8 mouse cellular contexts compared by ENCODE assay signal in the genomic region with DNA sequence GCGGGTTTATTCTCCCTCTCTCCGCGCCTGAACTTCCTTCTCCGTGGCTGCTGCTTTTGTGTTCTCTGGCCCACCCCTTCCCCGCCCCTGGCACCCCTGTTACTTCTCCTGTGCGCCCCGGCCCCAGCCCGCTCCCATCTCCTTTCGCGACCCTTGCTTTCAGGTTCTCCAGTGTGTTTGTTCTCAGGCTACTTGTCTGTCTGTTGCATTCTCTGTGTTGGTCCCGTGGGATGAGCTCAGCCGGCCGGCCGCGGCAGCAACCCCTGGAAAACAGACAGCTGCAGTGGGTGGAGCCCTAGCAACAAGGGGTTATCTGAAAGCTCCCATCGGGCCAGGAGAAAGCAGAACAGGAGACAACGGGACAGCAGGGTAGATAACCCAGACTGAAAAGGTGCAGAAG. TPM values are rescaled to one million over a fixed set of nuclear protein-coding genes. Genes with fewer than 3 reads are reported as not detected.
DNase-seq lines count a peak whose midpoint lies in the region; ATAC-seq and TF ChIP-seq lines count a peak whose summit lies in the region.

No protein-coding gene starts in this region.

- no peaks in the 10 kb centered on the region; the same call in 1 of the 2 replicates for H3K27me3 ChIP-seq in kidney, adult 2 months (replicated peaks; ENCODE audit: control insufficient read depth, insufficient read depth, low read length)
- peaks cover 56% of the 10 kb centered on the region for H3K27me3 ChIP-seq in embryonic facial prominence, embryonic 14.5 days (replicated peaks; ENCODE audit: control insufficient read depth, insufficient read depth, low read length)
- H3K27me3 ChIP-seq in hindbrain, embryonic 15.5 days: peaks cover 57% of the 10 kb centered on the region
- H3K27me3 ChIP-seq in neural tube, embryonic 12.5 days (replicated peaks): peaks cover 66% of the 10 kb centered on the region

- 1% methylated on average over 17 of the region's 17 CpGs for WGBS in kidney, adult 2 months
- WGBS in embryonic facial prominence, embryonic 14.5 days: 1% methylated on average over 17 of the region's 17 CpGs
- under 1% methylated on average over 17 of the region's 17 CpGs for WGBS in hindbrain, embryonic 15.5 days
- WGBS in neural tube, embryonic 12.5 days: under 1% methylated on average over 17 of the region's 17 CpGs

- H3K4me2 ChIP-seq in embryonic facial prominence, embryonic 14.5 days (ENCODE audit: low read depth, low read length): peak overlapping the region; percentile 52
- H3K4me2 ChIP-seq in hindbrain, embryonic 15.5 days: peak overlapping the region; percentile 30
- peak overlapping the region; percentile 55 for H3K4me2 ChIP-seq in neural tube, embryonic 12.5 days (replicated peaks)

- no peak for TF ChIP-seq CTCF in kidney, adult 2 months (conservative IDR thresholded peaks at IDR 0.05; ENCODE audit: insufficient read depth, insufficient read length, low read depth, low read length)

- ATAC-seq in embryonic facial prominence, embryonic 14.5 days (ENCODE audit: low read depth): peak; percentile 51; the same call in 1 of the 2 replicates
- no peak for ATAC-seq in hindbrain, embryonic 15.5 days (ENCODE audit: low FRiP score, low read depth)
- ATAC-seq in neural tube, embryonic 12.5 days (ENCODE audit: low FRiP score, low read depth): no peak

- H3K4me3 ChIP-seq in kidney, adult 2 months (ENCODE audit: insufficient read depth, low read depth, low read length): no peak overlapping the region
- peak overlapping the region; percentile 35 for H3K4me3 ChIP-seq in embryonic facial prominence, embryonic 14.5 days (ENCODE audit: low read depth, low read length)
- 0 out of 2 replicates have a peak overlapping the region, but pooled peaks have one; percentile 2 for H3K4me3 ChIP-seq in hindbrain, embryonic 15.5 days
- H3K4me3 ChIP-seq in neural tube, embryonic 12.5 days: peak overlapping the region; percentile 21; the same call in 1 of the 2 replicates

- peak overlapping the region; percentile 41; the same call in 1 of the 2 replicates for H3K9ac ChIP-seq in embryonic facial prominence, embryonic 14.5 days (ENCODE audit: low read depth, low read length)
- no peak overlapping the region for H3K9ac ChIP-seq in hindbrain, embryonic 15.5 days
- peak overlapping the region; percentile 9; the same call in 1 of the 2 replicates for H3K9ac ChIP-seq in neural tube, embryonic 12.5 days

- H3K36me3 ChIP-seq in kidney, adult 2 months (ENCODE audit: control insufficient read depth, insufficient read depth, low read length): no peaks in the 10 kb centered on the region
- no peaks in the 10 kb centered on the region for H3K36me3 ChIP-seq in embryonic facial prominence, embryonic 14.5 days (ENCODE audit: control insufficient read depth, insufficient read depth, low read length)
- H3K36me3 ChIP-seq in hindbrain, embryonic 15.5 days: no peaks in the 10 kb centered on the region
- H3K36me3 ChIP-seq in neural tube, embryonic 12.5 days: no peaks in the 10 kb centered on the region

- DNase-seq in kidney, adult 9 months: peak; percentile 6
- DNase-seq in kidney, adult 2 months: no peak
- DNase-seq in embryonic facial prominence, embryonic 14.5 days (ENCODE audit: low spot score): peak; percentile 54
- no peak for DNase-seq in ovary, postnatal 10 days (ENCODE audit: low spot score)
- DNase-seq in left cerebral cortex, adult 9 months (ENCODE audit: low spot score in 2 of 2): no peak
- no peak for DNase-seq in thymus, adult 18-20 months

- no peak overlapping the region for H3K27ac ChIP-seq in kidney, adult 2 months (ENCODE audit: insufficient read depth, low read depth, low read length)
- H3K27ac ChIP-seq in embryonic facial prominence, embryonic 14.5 days (replicated peaks; ENCODE audit: low read depth, low read length): no peak overlapping the region
- H3K27ac ChIP-seq in hindbrain, embryonic 15.5 days (replicated peaks): no peak overlapping the region
- H3K27ac ChIP-seq in neural tube, embryonic 12.5 days: no peak overlapping the region

- no peaks in the 10 kb centered on the region for H3K4me1 ChIP-seq in kidney, adult 2 months (ENCODE audit: control insufficient read depth, insufficient read depth, low read length)
- H3K4me1 ChIP-seq in embryonic facial prominence, embryonic 14.5 days (ENCODE audit: control insufficient read depth, insufficient read depth, low read length): peaks cover 4% of the 10 kb centered on the region
- peaks cover 14% of the 10 kb centered on the region for H3K4me1 ChIP-seq in hindbrain, embryonic 15.5 days (replicated peaks)
- H3K4me1 ChIP-seq in neural tube, embryonic 12.5 days: peaks cover 15% of the 10 kb centered on the region

- peaks cover 5% of the 10 kb centered on the region; the same call in 1 of the 2 replicates for H3K9me3 ChIP-seq in embryonic facial prominence, embryonic 14.5 days (ENCODE audit: control insufficient read depth, low read length)
- H3K9me3 ChIP-seq in hindbrain, embryonic 15.5 days: no peaks in the 10 kb centered on the region
- no peaks in the 10 kb centered on the region for H3K9me3 ChIP-seq in neural tube, embryonic 12.5 days

- TF ChIP-seq POLR2A in kidney, adult 2 months (IDR thresholded peaks at IDR 0.05; ENCODE audit: low read depth, low read length): no peak

RNA-seq across cellular contexts. Expression of gene Aym1, which starts 21.4 kb away (rescaled TPM):
- polyA plus RNA-seq in kidney, adult 2 months (2012; rRNA removed): not detected in 2 replicates
- polyA plus RNA-seq in embryonic facial prominence, embryonic 14.5 days (2014; fragmentation: Nextera tagmentation; extraction: Ambion mirVana): not detected in 2 replicates
- polyA plus RNA-seq in hindbrain, embryonic 15.5 days (2015; fragmentation: Nextera tagmentation; extraction: Ambion mirVana): not detected in 2 replicates
- polyA plus RNA-seq in neural tube, embryonic 12.5 days (2016; fragmentation: Nextera tagmentation; extraction: Ambion mirVana): not detected in 2 replicates

RNA-seq across cellular contexts. Expression of gene Sgsm1, which starts 25.1 kb away (rescaled TPM):
- 3.5 and 3.9 TPM in 2 replicates for polyA plus RNA-seq in kidney, adult 2 months (2012; rRNA removed)
- polyA plus RNA-seq in embryonic facial prominence, embryonic 14.5 days (2014; fragmentation: Nextera tagmentation; extraction: Ambion mirVana): 2.0 and 3.5 TPM in 2 replicates
- 20.6 and 21.1 TPM in 2 replicates for polyA plus RNA-seq in hindbrain, embryonic 15.5 days (2015; fragmentation: Nextera tagmentation; extraction: Ambion mirVana)
- polyA plus RNA-seq in neural tube, embryonic 12.5 days (2016; fragmentation: Nextera tagmentation; extraction: Ambion mirVana): 12.8 and 13.9 TPM in 2 replicates

Comparison
In these comparisons a context has a peak if more than half of its experiments do, and no peak if none do; other contexts are left out.
1. DNase-seq: peak in kidney, adult 9 months (single experiment) and embryonic facial prominence, embryonic 14.5 days (single experiment); none in kidney, adult 2 months (single experiment), ovary, postnatal 10 days (single experiment), left cerebral cortex, adult 9 months (0 of 2) and thymus, adult 18-20 months (0 of 2).
2. Peak in every context shown above with its lines, with median percentiles within 50 percentile points of each other: H3K4me2 ChIP-seq.